Mouse (Mus musculus) left cerebral cortex, postnatal 36 days (tissue): ENCODE data around the gene Dvl3. TPM values are rescaled to one million over a fixed set of nuclear protein-coding genes. Genes with fewer than 3 reads are reported as not detected.
"Not testable (repeated sequence)": the region's sequence is repeated elsewhere in the genome, so short reads cannot be mapped to it uniquely, and the experiment has no call there.

Experiments used
- DNase-seq, 2 experiments: peaks; one replicate each; pipeline ENCODE4 v3.0.0; 2021 to 2022; ENCODE audit warnings: low spot score in 2 of 2, mixed read lengths in 1 of 2
- intact Hi-C: fragments of 180-260 bp; cut with DNase I; formaldehyde crosslinking; loops from one replicate; pipeline ENCODE4 v1.15.1; 2025
- total RNA-seq, 2 experiments: library from RNA; stranded (reverse); gene quantifications; 2 replicates each; pipeline ENCODE4 v1.2.3; 2021

Dvl3 gene
- total RNA-seq: 10 to 100 TPM; 63.5 to 75.7 TPM

GRCm38 (mm10) chr16:20516726-20517201 lies at the start of gene Dvl3:
Dvl3 (plus strand) TSS chr16:20516982.
- intact Hi-C loops: loop anchor here (2.0 to 5.0 kb wide), 2 partner anchors 18 to 136 kb away; partner anchors contain the start of genes Eif2b5 and Psmd2
- DNase-seq: peak; percentile 86 to 90

GRCm38 (mm10) chr16:20470981-20471380 lies 45.8 kb upstream of the Dvl3 start:
- intact Hi-C loops: no loop called here
- DNase-seq: no peak

DNA sequence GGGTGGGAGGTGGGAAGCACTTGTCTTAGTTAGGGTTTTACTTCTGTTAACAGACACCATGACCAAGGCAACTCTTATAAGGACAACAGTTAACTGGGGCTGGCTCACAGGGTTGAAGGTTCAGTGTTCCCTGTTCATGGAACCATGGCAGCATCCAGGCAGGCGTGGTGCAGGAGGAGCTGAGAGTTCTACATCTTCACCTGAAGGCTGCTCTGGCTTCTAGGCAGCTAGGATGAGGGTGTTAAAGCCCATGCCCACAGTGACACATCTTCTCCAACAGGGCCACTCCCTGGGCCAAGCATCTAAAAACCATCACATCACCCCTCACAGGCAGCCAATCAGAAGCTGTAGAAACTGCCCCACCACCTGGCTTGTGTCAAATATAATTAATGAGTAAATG lies 45.1 kb upstream of the Dvl3 start:
- intact Hi-C loops: no loop called here
- DNase-seq: no peak

DNA sequence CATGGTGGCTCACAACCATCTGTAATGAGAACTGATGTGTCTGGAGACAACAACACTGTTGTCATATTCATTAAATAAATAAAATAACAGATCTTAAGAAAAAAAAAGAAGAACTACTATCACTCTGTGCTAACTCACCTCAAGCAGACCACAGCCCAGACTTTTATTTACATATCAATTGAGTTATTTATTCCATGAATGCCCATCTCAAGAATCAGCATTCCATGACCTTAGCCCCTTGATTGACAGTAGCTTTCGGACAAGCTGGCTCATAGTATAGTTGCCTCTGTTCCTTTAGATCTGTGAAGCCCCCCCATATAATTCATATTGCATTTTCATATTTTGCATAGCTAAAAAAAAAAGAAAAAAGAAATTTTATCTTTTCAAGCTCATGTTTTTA lies 43.0 kb upstream of the Dvl3 start:
- intact Hi-C loops: no loop called here
- DNase-seq: no peak

DNA sequence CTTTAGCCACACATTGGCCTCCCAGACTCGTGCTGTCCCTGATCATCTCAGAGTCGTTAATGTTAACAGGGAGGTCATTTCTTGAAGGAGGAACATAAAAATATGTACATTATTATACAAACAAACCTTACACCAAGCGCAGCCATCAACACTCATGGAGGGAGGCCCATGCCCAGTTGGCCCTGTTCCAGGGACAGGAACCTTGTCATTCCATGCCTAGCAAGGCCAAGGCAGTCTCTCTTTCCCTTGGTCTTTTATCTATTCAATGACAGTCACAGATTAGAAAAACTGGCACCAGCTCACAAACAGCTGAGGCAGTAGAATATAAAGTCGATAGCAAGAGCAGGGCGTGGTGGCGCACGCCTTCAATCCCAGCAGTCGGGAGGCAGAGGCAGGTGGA lies 42.6 kb upstream of the Dvl3 start:
- intact Hi-C loops: no loop called here
- DNase-seq: no peak

DNA sequence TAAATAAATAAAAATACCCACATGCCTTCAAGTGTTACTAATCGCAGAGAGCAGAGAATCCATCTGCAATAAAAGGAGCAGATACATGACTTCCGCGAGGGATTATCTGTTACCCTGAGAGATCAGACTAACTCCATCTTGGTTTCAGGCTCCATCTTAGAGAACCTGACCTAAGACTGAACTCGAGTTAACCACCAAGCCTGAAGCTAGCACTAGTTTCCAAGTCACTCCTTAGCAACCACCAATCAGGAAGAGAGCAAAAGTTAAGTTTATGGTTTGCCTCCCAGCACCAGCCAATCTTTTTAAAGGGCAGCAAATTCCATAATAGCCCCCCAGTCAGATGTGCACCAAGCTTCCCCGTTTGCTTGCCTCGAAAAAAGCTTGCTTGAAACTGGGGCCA lies 42.0 kb upstream of the Dvl3 start:
- intact Hi-C loops: no loop called here
- no peak for DNase-seq

GRCm38 (mm10) chr16:20475335-20475734 lies 41.4 kb upstream of the Dvl3 start:
- intact Hi-C loops: no loop called here
- no peak for DNase-seq

DNA sequence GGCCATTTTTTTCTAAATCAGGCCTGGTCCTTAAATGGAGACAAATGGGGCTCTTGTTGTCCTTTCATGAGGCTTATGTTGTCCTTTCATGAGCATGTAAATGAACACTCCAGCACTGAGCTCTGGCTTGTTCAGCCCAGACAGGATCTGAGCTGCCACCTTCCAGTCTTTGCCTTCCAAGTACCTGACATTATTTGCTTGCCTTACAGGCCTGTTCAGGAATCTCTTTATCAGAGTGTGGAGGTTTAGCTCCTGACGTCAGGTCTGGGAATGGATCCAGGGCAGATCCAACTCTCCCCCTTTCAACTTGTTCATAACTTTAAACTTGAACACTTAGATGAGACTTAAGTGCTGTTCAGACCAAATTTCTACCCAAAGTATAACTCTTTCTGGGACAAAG lies 39.9 kb upstream of the Dvl3 start:
- intact Hi-C loops: no loop called here
- DNase-seq: no peak

DNA sequence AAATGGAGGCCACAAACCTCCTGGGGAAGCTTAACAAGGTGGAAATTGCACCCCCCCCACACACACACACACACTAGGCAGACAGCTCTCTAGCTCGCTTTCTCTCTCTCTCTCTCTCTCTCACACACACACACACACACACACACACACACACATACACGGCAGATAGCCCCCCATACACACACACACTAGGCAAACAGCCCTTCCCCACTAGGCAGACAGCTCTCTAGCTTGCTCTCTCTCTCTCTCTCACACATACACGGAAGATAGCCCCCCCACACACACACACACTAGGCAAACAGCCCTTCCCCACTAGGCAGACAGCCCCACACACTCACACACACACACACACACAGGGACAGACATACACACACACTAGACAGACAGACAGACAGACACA lies 39.5 kb upstream of the Dvl3 start:
- DNase-seq: no peak
- intact Hi-C loops: no loop called here

GRCm38 (mm10) chr16:20478504-20478903 lies 38.3 kb upstream of the Dvl3 start:
- intact Hi-C loops: no loop called here
- no peak for DNase-seq

GRCm38 (mm10) chr16:20479026-20479760 lies 37.6 kb upstream of the Dvl3 start:
- DNase-seq, intact Hi-C loops: not testable (repeated sequence)

GRCm38 (mm10) chr16:20480115-20480514 lies 36.7 kb upstream of the Dvl3 start:
- no peak for DNase-seq
- intact Hi-C loops: no loop called here

DNA sequence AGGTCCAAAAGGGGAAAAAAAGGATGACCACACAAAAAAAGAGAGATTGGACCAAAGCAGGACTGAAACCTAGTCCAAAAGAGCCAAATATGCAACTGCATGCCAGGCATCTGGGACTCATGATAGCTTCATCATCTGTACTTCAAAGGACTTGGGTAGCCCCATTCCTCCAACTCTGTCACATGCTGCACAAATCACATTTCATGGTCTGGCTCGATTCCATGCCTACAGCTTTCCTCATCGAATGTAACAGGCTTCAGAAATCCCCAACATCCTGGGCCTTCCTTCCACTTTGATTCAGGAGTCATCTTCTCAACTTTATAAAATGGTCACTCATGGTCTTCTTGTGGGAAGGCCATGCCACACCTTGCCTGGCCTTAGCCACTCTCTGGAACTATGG lies 35.0 kb upstream of the Dvl3 start:
- no peak for DNase-seq
- intact Hi-C loops: no loop called here

DNA sequence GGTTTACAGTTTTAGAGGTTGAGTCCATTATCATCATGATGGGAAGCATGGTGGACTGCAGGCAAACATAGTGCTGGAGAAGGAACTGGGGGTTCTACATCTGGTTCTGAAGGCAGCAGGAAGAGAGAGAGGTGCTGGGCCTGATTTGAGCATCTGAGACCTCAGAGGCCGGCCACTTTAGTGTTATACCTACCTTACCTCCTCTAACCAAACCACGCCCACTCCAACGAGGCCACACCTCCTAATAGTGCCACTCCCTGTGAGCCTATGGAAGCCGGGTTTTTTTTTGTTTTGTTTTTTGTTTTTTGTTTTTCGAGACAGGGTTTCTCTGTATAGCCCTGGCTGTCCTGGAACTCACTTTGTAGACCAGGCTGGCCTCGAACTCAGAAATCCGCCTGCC lies 33.1 kb upstream of the Dvl3 start:
- DNase-seq, intact Hi-C loops: not testable (repeated sequence)

GRCm38 (mm10) chr16:20485061-20485460 lies 31.7 kb upstream of the Dvl3 start:
- intact Hi-C loops: no loop called here
- no peak for DNase-seq

GRCm38 (mm10) chr16:20486048-20486447 lies 30.7 kb upstream of the Dvl3 start:
- no peak for DNase-seq
- intact Hi-C loops: no loop called here

- intact Hi-C loops: no loop called here
Measured at GRCm38 (mm10) chr16:20488151-20488550, 28.6 kb upstream of the Dvl3 start.

GRCm38 (mm10) chr16:20488751-20489150 lies 28.0 kb upstream of the Dvl3 start:
- DNase-seq, intact Hi-C loops: not testable (repeated sequence)

More at GRCm38 (mm10) chr16:20488151-20488550, 28.6 kb upstream of the Dvl3 start:
- no peak for DNase-seq

- intact Hi-C loops: no loop called here
- DNase-seq: no peak
Measured at GRCm38 (mm10) chr16:20489233-20489632, 27.5 kb upstream of the Dvl3 start.

DNA sequence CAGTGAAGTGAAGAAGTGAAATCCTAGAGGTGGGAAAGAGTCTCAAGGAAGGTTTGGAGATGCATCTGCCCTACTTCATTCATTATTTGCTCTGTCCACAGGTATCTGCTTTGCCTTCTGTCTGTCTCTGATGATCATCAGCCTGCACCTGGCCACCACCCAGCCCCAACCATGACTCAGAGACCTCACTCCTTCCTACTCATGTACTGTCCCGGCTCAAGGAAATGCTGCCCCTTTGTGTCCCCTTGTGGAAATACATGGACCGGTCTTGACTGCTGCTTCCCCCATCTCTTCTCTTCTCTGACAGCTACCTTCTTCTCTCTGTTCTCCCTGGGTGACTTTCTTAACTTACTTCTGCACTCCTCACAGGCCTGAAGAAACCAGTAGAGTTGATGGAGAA lies 26.2 kb upstream of the Dvl3 start:
- DNase-seq: no peak
- intact Hi-C loops: no loop called here

GRCm38 (mm10) chr16:20491301-20491700 lies 25.5 kb upstream of the Dvl3 start:
- intact Hi-C loops: no loop called here
- no peak for DNase-seq

GRCm38 (mm10) chr16:20493452-20493851 lies 23.3 kb upstream of the Dvl3 start:
- no peak for DNase-seq
- intact Hi-C loops: no loop called here
